Mouse (Mus musculus) thymus, adult 2 months (tissue): Measurements from ENCODE around the gene Msrb3. TPM values are rescaled to one million over a fixed set of nuclear protein-coding genes. Genes with fewer than 3 reads are reported as not detected.

Experiments
- DNase-seq: peaks from one replicate; pipeline ENCODE4 v3.0.0; 2021
- H3K27ac ChIP-seq: fragments of 200-500 bp; 2 replicates; pipeline ENCODE4 v1.5.1; 2012; ENCODE audit warnings: low read length, control low read depth; ENCODE audit not compliant: control insufficient read depth, insufficient read depth
- H3K27me3 ChIP-seq: fragments of 200-500 bp; 2 replicates; pipeline ENCODE4 v1.6.1; 2012; ENCODE audit warnings: mild to moderate bottlenecking, low read length, moderate library complexity, mixed read lengths; ENCODE audit not compliant: control insufficient read depth, insufficient read depth
- H3K36me3 ChIP-seq: fragments of 200-500 bp; 2 replicates; pipeline ENCODE4 v1.6.1; 2012; ENCODE audit warnings: mild to moderate bottlenecking, low read length, moderate library complexity; ENCODE audit not compliant: control insufficient read depth, insufficient read depth
- H3K4me1 ChIP-seq: fragments of 200-500 bp; replicated peaks from 2 replicates; pipeline ENCODE4 v1.6.1; 2012; ENCODE audit warnings: low read length; ENCODE audit not compliant: control insufficient read depth, insufficient read depth
- H3K4me3 ChIP-seq: fragments of 200-500 bp; 2 replicates; pipeline ENCODE4 v1.5.1; 2012; ENCODE audit warnings: mild to moderate bottlenecking, low read length, control low read depth, moderate library complexity; ENCODE audit not compliant: control insufficient read depth, insufficient read depth
- CTCF ChIP-seq: fragments of 200-500 bp; IDR thresholded peaks from 2 replicates; pipeline ENCODE4 v1.5.1; 2012; ENCODE audit warnings: mild to moderate bottlenecking, control low read depth, low read length, moderate library complexity, borderline replicate concordance; ENCODE audit not compliant: control insufficient read depth, poor library complexity, insufficient read depth; ENCODE audit errors: extremely low read depth
- POLR2A ChIP-seq: fragments of 200-500 bp; IDR thresholded peaks from 2 replicates; pipeline ENCODE4 v1.6.1; 2012; ENCODE audit warnings: mild to moderate bottlenecking, low read length, control low read depth, moderate library complexity; ENCODE audit not compliant: control insufficient read depth, poor library complexity, insufficient read depth; ENCODE audit errors: extremely low read depth
- WGBS: fragments of 180-500 bp; shearing (Covaris S2); methylation state at CpG from one replicate; pipeline ENCODE4 v1.1.7; 2018; 5-methylcytosine and 5-hydroxymethylcytosine counted together
- polyA plus RNA-seq: library from polyadenylated mRNA; depleted of rRNA; stranded (reverse); fragments of >200 nt; gene quantifications from 2 replicates; pipeline ENCODE4 v1.2.3, GENCODE M21; 2012

Gene Msrb3
- polyA plus RNA-seq, 1 experiment = 5.4 TPM

- TF ChIP-seq POLR2A (no peak), CTCF (no peak)
- no peak overlapping the region for H3K4me3 ChIP-seq
- H3K27me3 ChIP-seq = no peaks in the 10 kb centered on the region; the same call in 1 of the 2 replicates
- 100% methylated on average over 1 of the region's 1 CpGs for WGBS
- no peak overlapping the region for H3K27ac ChIP-seq
- H3K36me3 ChIP-seq = no peaks in the 10 kb centered on the region
- no peak for DNase-seq
- H3K4me1 ChIP-seq = peaks cover 2% of the 10 kb centered on the region; the same call in 1 of the 2 replicates
These were observed 8.3 kb downstream of the Msrb3 start for GRCm38 (mm10) chr10:120890592-120890991.

GRCm38 (mm10) chr10:120888531-120888930, 10.4 kb downstream of the Msrb3 start:
- H3K4me1 ChIP-seq = no peaks in the 10 kb centered on the region
- WGBS = 97% methylated on average over 8 of the region's 8 CpGs
- no peak overlapping the region for H3K27ac ChIP-seq
- H3K4me3 ChIP-seq = no peak overlapping the region
- TF ChIP-seq CTCF = no peak
- no peak for TF ChIP-seq POLR2A
- H3K27me3 ChIP-seq = no peaks in the 10 kb centered on the region
- no peaks in the 10 kb centered on the region for H3K36me3 ChIP-seq
- DNase-seq = no peak

DNA sequence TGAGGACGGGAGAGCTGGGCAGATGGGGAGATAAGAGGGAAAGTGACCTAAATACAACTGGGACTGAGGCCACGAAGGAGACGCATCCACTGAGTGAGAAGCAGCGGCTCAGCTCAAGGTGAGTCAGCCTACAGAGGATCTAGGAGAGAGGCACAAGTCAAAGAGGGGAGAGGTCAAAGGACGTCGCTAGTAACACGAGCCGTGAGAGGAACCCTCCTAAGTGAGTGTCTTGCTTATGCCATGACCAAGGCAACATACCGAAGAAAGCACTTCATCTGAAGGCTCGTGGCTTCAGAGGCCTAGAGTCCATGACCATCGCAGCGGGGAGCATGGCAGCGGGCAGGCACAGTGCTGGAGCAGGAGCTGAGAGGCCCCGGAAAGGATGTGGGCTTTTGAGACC, 14.7 kb downstream of the Msrb3 start:
- Histone ChIP-seq H3K27ac (no peak overlapping the region), H3K4me1 (peaks cover 6% of the 10 kb centered on the region), H3K36me3 (no peaks in the 10 kb centered on the region), H3K27me3 (peaks cover 2% of the 10 kb centered on the region), H3K4me3 (no peak overlapping the region)
- no peak for DNase-seq
- WGBS = 96% methylated on average over 14 of the region's 14 CpGs
- TF ChIP-seq CTCF = no peak
- TF ChIP-seq POLR2A = no peak

GRCm38 (mm10) chr10:120883732-120884131, 15.2 kb downstream of the Msrb3 start:
- Histone ChIP-seq H3K27me3 (peaks cover 2% of the 10 kb centered on the region), H3K27ac (no peak overlapping the region), H3K4me3 (no peak overlapping the region), H3K4me1 (peaks cover 6% of the 10 kb centered on the region), H3K36me3 (no peaks in the 10 kb centered on the region)
- 83% methylated on average over 4 of the region's 4 CpGs for WGBS
- TF ChIP-seq POLR2A (no peak), CTCF (no peak)
- DNase-seq = no peak

DNA sequence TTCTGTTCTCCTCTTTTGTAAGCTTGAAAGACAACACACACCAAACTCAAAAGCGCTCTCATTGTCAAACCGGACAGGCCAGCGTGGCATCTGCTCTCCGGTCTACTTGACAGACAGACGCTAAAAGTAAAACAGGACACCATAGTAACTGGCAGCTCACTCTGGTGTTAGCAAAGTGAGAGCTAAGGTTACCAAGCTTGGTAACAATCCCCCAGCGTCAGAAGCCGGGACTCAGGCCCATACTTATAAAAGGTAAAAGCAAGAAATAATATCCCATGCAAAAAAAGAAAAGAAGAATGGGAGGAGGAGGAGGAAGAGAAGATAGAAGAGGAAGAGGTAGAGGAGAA, 15.9 kb downstream of the Msrb3 start:
- 23% methylated on average over 7 of the region's 7 CpGs for WGBS
- peaks cover 6% of the 10 kb centered on the region for H3K4me1 ChIP-seq

DNA sequence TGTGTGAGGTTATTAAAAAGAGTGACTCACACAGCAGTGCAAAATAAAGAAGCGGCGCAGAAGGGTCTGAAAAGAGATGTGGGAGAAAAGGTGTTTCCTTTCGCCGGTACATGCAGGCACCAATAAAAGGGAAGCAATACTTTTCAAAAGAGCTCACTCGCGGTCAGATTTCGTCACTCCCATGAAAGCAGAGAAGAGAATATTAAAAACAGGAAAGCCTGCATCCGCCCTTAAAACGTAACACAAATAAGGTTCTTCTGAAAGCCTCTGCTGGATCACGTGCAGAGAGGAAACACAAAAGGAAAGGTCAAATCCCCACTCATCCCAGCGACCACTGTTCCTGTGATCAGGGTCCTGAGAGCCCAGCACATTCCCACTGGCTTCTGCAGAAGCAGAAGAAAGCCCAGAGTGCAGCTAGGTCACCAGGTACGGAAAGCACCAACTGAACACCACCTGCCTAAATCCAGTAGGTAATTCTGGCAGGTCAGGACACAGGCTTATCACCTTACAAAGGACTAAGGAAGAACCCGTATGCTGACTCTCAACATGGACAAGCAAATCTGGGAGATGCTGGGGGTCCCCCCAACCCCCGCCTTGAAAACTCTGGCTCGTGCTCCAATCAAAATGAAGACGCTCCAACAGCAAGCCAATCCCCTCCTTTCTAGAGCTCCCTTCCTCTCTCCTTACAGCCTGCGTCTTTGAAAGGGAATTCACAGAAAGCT, 16.4 kb downstream of the Msrb3 start:
- H3K27me3 ChIP-seq = peaks cover 2% of the 10 kb centered on the region
- TF ChIP-seq CTCF (no peak), POLR2A (no peak)
- H3K36me3 ChIP-seq = no peaks in the 10 kb centered on the region
- H3K27ac ChIP-seq = no peak overlapping the region
- peaks cover 6% of the 10 kb centered on the region for H3K4me1 ChIP-seq
- WGBS = 4% methylated on average over 17 of the region's 17 CpGs
- DNase-seq = no peak
- H3K4me3 ChIP-seq = no peak overlapping the region

More for the DNA sequence above, 15.9 kb downstream of the Msrb3 start:
- no peak for TF ChIP-seq POLR2A
- TF ChIP-seq CTCF = no peak
- Histone ChIP-seq H3K27ac (no peak overlapping the region), H3K36me3 (no peaks in the 10 kb centered on the region), H3K27me3 (peaks cover 2% of the 10 kb centered on the region), H3K4me3 (no peak overlapping the region)
- DNase-seq = no peak

DNA sequence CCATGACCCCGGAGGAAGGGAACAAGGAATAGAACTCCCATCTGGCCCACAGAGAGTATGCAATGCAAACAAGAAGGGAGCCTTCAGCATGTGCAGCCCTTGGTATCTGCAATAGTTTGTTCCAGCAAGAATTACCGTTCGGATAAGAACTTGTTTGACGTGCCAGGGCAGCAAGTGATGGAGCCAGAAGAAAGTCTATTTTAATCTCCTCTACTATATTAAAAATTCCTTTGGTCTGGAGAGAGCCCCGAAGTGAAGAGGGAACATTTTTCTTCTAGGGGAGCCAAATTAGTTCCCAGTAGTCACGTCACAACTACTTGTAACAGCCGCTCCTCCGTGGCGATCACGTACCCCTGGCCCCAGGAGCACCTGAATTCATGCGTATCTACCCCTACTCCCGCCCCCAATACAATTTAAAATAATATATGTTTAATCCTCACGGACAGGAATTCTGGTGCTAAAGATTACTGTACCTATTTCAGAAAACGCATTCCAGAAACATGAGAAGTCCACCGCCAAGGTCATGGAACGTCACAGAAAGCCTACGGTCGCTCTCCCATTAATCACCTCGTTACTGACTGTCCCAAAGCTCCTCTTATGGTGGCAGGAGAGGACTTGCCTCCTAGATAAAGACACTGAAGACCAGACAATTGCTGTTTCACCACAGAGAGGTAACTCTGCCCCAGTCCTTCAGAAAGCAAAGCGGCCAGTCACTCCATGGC, 22.2 kb downstream of the Msrb3 start:
- Histone ChIP-seq H3K27me3 (no peaks in the 10 kb centered on the region), H3K27ac (no peak overlapping the region), H3K4me1 (no peaks in the 10 kb centered on the region), H3K36me3 (no peaks in the 10 kb centered on the region), H3K4me3 (no peak overlapping the region)
- no peak for DNase-seq
- whole genome bisulfite sequencing = 85% methylated on average over 20 of the region's 20 CpGs
- TF ChIP-seq CTCF (no peak), POLR2A (no peak)
